Mouse (Mus musculus): ENCODE results near the gene Trpm3.

- TF ChIP-seq CTCF (IDR thresholded peaks at IDR 0.05; ENCODE audit: borderline replicate concordance, insufficient read depth, low read depth, low read length) (no peak), POLR2A (IDR thresholded peaks at IDR 0.05; ENCODE audit: borderline replicate concordance, insufficient read depth, low read length) (no peak)
Observed at GRCm38 (mm10) chr19:22100582-22100981, 38.3 kb upstream of the Trpm3 start.

All from cerebellum, adult 2 months (tissue).